Mouse (Mus musculus): Measurements from ENCODE around the gene D13Ertd608e.
"Not testable (repeated sequence)": the region's sequence is repeated elsewhere in the genome, so short reads cannot be mapped to it uniquely, and the experiment has no call there.

DNA sequence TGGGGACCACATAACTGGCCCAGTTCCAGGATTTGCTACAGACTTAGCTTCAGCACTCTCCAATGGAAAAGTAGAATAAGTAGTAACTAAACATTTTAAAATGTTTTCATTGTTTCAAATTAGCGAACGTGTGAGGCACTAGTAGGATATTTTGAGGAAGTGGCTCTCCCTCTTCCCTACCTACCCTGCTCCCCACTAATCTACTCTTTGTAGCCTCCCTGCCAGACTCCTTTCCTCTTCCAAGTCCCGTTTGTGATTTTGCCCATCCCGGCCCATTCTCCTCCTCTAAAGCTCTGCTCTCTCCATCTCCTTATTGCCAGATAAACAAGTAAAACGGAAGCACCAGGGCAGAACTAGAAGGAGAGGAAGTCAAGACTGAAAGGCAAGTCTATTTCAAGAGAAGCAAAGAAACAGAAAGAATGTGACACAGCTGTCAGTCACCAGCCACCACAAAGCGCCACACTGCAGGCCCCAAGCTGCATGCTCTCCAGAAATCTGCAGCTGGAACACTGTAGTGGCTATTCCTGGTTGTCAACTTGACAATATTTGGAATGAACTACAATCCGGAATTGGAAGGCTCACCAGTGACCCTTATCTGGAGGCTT lies 28.7 kb downstream of the D13Ertd608e start:
- TF ChIP-seq POLR2A (IDR thresholded peaks at IDR 0.05; ENCODE audit: borderline replicate concordance, insufficient read depth, low read length); CTCF (IDR thresholded peaks at IDR 0.05; ENCODE audit: borderline replicate concordance, insufficient read depth, low read depth, low read length): not testable (repeated sequence)

Measured in cerebellum, adult 2 months (tissue).